Mouse (Mus musculus) mesoderm, embryonic 11.5 days (tissue): ENCODE measurements around the gene Tcaf2.
A peak's percentile ranks its signal among the peaks of the same experiment; 100 is the strongest.

Experiments used
- DNase-seq: peaks from one replicate; pipeline ENCODE4 v3.0.0-alpha.2; 2012; ENCODE audit warnings: low read depth, low spot score

Tcaf2 gene

GRCm38 (mm10) chr6:42644912-42645549, at the start of gene Tcaf2:
Gene Tcaf2, minus strand, starts transcription at chr6:42645254.
- DNase-seq, result peak; percentile 94

DNA sequence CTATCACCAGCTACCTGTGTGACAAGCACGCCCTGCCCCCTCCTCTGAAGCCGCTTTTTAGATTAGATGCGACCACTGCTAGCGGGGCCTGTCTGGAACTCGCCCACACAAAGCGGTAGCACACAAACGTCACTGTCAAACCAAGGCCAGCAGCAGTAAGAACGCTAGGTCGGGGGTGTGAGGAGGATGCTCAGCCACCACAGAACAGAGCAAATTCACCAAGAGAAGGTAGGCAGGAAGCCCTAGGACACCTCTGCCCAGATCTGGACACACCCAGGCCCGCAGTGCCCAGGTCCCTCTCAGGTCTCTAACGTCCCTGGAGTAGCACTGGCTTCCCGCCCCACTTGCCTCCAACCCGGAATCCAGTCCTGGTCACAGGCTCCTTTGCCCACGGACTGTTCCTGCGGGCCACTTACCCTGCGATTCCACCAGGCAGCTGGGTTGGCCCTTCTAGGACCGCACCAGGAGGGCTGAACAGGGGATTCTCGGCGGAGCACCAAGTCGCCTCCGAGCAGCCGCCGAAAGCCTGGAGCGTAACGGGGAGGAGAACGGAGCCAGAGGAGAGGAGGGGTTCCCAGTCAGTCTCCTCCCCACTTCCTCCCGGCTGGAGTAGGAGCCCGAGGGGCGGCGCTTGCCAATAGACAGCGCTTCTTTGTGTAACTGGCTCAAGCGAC, 47.6 kb upstream of the Tcaf2 start:
- peak; percentile 89 for DNase-seq

DNA sequence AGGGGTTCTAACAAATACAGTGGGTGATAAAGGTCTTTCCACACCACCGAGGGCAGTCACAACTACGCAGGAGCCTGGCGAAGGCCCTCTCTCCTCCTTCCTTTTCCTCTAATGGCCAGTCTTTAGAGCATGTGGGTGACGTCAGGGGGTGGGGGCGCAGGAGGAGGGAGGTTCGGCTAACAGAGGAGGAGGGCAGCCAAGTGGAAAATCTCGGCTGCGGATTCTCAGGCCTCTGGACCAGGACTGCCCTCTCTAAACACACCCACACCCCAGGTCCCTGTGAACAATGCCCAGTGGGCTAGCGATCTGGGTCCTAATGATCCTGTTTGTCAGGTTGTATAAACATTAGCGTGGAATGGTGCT, 47.1 kb upstream of the Tcaf2 start:
- DNase-seq, result peak; percentile 87

GRCm38 (mm10) chr6:42689761-42690160, 44.7 kb upstream of the Tcaf2 start:
- DNase-seq, result no peak

DNA sequence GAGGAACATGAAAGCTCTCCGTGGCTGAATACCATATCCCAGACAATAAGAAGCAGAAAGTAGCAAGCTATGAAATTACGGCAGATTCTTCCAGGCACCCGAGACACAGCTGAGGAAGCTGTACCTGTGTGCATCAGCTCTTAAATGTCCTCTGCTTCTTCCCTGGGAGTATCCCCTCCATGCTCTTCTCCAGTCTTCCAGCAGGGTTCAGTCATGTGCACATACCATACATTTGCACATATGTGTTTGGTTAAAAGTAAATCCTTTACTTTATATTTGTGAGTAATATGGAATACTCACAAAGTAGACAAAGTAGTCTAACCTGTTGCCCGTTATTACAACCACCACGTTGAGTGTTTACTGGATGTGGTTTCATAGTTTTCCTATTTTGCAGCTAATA, 42.9 kb upstream of the Tcaf2 start:
- no peak for DNase-seq

GRCm38 (mm10) chr6:42680077-42680476, 35.0 kb upstream of the Tcaf2 start:
- DNase-seq, result no peak

- no peak for DNase-seq
Measured at GRCm38 (mm10) chr6:42676011-42676410, 31.0 kb upstream of the Tcaf2 start.

- no peak for DNase-seq
Measured at GRCm38 (mm10) chr6:42671767-42672166, 26.7 kb upstream of the Tcaf2 start.

DNA sequence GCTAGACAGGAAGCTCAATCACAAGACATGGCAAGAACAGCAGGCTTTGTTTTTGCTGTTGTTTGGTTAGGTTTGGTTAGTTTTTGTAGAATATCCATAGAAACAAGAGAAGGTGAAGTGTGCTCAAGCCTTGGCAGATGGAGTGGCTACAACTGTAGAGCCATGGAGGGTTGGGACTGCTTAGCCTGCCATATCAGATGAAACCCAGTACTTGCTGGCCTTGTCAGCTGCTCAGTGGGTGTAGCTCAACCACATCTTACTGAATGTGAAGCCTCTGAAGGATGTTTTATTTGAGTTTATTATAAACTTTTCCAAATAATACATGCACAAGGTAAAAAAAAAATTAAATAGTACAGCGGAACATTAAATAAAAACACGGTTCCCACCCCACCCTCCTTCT, 22.7 kb upstream of the Tcaf2 start:
- no peak for DNase-seq

- DNase-seq, result peak; percentile 12
Measured at GRCm38 (mm10) chr6:42661739-42662138, 16.7 kb upstream of the Tcaf2 start.

GRCm38 (mm10) chr6:42634393-42634792, 10.7 kb downstream of the Tcaf2 start:
- DNase-seq, result no peak

GRCm38 (mm10) chr6:42631395-42631794, 13.7 kb downstream of the Tcaf2 start:
- no peak for DNase-seq

DNA sequence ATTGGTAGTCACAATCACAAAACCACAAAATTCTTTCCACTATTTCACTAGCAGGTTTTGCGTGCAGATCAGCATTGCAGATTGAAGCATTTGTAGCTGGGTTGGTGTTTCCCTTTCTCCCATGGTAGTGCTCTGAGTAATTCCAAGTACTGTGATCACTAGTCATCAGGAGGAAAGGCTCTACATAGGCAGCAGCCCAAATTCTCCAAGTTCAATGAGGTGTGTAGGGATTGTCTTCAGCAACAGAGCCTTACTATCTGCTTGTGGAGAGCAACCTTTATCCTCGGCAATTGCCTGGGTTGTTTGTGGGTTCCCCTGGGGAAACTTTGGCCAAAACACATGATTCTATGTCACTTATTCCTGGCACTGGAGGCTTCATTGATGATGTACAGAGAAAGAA, 28.1 kb downstream of the Tcaf2 start:
- DNase-seq, result no peak

DNA sequence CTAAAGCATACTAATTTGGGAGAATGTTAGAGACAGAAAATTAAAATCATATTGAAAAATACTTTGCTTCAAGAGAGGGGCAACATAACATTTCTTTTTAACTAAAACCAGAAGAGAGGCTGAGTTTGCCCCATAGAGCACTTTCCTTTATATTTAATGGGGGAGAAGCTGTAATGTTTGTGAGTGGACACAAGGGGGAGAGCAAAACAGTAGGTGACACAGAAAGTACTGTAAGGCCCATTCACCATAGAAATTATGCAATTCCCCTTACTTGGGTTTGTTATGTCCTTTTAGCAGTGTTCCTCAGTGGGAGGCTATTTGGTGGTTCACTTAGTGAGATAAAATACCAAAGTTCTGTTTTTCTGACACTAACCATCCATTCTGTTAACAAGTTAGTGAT, 32.8 kb downstream of the Tcaf2 start:
- peak; percentile 10 for DNase-seq

DNA sequence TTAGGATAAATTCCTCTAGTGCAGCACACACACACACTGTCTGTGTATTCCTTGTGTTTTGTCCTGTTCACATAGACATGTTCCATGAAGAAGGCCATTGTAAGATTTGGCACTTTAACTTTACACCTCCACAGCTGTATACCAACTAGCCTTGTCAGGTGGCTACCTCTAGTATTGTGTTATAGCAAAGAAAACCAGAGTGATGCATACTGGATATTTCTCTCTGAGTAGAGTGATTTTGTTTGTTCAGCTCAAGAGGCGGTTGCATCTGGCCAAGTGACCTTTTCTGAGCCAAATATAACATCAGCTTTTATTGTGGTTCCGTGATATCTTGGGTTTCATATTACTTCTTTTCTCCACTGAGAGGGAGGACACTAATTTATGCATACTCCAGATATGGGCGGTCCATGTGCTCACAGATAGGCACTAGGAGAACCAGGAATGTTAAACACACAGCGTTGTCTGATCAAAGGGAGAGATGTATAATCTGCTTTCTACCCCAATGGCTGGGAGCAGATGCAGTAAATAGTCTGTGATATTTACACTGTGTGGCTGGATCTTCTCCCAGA, 34.0 kb downstream of the Tcaf2 start:
- DNase-seq, result no peak

GRCm38 (mm10) chr6:42597592-42597991, 47.5 kb downstream of the Tcaf2 start, which contains the start of gene Tcaf3:
Gene Tcaf3, minus strand, starts transcription at chr6:42597692.
- no peak for DNase-seq

DNA sequence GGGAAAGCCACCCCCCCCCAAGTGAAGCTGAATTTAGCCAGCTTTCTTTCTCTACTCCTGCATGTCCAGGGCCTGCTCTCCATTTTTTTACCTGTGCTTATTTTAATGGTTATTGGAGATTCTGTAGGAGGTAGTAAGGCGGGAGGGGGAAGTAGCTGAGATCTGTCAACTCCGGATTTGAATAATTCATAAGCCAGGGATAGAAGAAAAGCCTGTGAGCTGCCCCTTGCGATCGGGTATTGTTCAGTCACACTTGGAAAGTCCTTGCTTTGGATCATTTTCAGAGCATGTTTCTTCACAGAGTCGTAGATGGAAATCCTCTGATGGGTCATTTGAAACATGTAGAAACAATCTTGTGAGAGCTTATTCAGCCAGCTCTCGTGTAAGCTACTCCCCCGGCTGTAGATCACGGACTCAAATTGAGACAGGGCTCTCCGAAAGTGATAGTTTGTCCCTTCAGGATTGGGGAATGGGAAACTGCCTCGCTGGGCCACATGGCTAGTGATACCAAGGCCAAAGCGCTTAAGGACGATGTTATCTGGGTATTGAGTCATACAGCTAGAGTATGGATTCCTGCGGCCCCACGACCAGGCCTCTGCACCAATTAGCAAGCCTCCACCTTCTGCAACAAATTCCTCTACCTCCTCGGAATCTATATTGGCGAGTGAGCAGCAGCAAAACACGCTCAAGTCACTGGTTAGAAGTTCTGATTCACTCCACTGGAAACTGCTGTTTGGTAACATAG, 51.7 kb downstream of the Tcaf2 start:
- DNase-seq, result no peak

DNA sequence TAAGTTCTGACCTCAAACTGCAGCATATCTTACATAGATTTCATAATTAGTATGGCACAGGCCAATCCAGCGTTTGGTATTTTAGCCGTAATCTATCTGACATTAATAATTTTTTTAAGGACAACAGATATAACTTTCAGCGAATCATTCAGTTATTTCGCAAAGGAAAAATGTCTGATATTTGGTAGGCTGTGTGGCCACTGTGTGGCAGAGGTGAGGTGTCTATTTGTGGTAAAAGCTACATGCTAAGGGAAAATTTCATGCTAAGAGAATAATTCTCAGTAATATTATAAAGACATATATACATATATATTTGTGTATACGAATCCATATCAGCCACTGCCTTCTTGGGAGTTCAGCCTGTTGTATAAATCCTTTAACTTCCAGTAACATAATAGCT, 58.5 kb downstream of the Tcaf2 start:
- DNase-seq, result no peak

DNA sequence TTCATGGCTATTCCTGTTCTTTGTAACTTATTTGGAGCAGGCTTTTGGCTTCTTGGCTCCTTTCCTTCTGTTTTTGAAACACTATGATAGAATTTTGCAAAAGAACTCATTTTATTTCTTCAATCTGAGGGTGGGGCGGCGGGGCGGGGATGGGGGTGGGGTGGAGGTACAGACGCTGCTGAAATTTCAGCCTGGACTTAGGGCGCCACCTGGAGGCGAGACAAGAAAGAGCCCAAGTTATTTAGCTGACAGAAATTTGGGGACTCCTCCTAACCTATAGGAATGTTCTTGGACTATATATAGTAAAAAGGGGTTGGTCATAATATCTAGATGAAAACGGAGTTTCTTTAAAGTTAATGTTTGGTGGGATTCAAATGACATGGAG, 61.6 kb downstream of the Tcaf2 start:
- DNase-seq, result peak; percentile 71

DNA sequence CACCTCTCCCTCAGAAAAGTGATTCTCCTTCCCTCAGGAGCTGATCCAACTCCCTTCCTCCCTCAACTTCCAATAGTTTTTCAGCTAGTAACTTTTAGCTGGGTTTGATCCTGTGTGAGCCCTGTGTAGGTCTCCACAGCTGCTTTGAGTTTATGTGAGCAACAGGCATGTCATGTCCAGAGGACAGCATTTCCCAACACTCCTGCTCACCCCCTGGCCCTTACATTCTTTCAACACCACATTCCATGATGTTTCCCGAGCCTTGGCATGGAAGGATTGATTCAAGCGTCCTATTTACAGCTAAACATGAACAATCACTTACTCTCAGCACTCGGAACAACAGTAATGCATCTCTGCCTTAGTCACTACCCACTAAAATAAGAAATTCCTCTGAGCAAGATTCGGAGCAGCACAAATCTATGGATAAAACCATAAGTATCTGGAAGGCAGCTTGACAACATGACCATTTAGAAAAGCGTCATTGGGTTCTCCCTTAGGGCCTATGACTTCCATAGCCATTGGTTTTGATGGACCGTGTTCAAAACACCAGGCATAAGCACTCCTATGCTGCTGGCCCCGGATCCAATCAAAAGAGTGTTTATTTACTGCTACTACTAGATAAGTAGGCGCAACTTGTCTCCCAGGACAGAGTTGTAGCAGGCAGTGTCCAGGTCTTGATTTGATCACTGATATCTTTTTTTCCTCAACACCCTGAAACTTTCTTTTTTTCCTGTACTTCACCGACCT, 62.1 kb downstream of the Tcaf2 start:
- DNase-seq, result no peak

DNA sequence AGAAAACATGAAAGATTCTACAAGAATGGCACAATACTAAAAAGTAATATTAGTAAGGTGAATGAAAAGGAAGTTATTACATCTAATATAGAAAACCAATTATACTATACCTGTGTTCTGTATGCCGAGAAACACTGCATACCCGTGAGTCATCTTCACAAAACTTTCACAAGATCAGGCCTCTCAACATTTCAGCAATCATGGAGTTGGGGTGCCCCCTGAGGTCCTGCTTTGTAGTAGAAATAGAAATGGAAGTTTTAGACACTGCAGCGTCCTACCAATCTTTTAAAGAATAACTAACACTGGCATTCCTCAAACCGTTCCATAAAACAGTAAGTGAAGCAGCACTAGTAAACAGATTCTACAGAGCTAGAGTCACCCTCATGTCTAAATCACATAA, 66.4 kb downstream of the Tcaf2 start:
- DNase-seq, result no peak

DNA sequence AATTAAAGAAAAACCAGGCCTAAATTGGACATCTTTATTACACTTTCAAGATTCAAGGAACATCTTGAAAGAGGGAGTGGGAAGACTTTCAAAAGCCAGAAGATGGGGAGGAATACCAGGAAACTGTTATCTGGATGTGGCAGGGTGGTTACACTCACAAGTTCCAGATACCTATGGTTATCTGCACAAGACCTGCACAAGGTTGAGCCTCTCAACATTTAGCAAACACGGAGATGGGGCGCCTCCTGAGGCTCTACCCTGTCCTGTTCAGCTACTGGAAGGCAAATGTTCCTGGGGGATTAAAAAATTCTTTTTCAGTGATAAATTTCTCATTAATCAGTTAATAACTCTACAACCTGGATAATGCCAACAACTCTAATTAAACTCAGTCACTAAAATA, 67.6 kb downstream of the Tcaf2 start:
- DNase-seq, result no peak
